Mouse (Mus musculus) liver, adult 10 weeks (tissue): ENCODE data around the gene Crebzf. TPM values are rescaled to one million over a fixed set of nuclear protein-coding genes. Genes with fewer than 3 reads are reported as not detected.

Source experiments
- polyA plus RNA-seq: library from polyadenylated mRNA; stranded (reverse); fragments of 350-450 nt; fragmentation: Illumina TruSeq; extraction: RNeasy Lipid Tissue Mini Kit (QIAGEN cat#74804); gene quantifications from one replicate; pipeline ENCODE4 v1.2.3, GENCODE M21; 2014; ENCODE audit warnings: low read depth, low replicate concordance

Gene Crebzf
- polyA plus RNA-seq: 68.7 TPM

DNA sequence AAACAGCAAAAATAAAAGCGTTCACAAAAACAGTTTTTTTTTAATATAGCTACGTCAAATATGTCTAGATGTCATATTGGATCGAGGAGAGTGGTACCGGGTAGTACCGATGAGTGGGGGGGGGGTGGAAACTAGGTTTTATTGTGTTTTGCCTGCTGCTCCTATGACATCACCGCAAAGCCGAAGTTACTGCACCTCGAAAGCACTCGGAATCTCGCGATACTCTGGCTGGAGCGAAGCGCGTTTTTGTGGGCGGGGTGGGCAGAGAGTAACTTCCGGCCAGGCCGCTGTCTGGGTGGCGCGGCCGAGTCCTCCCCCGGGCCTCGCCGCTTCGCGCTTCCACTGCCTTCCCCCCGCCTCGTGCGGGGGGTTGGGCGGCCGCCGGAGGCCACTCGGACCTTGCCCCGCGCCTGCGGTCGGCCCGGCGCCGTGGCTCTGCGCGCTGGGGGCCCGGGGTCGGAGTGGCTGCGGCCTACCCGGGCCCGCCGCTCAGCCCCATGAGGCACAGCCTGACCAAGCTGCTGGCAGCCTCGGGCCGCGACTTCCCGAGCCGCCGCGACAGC, at the start of gene Crebzf:
TSS of gene Crebzf (plus strand) at position 212 of the 563 bp plus-strand sequence.

DNA sequence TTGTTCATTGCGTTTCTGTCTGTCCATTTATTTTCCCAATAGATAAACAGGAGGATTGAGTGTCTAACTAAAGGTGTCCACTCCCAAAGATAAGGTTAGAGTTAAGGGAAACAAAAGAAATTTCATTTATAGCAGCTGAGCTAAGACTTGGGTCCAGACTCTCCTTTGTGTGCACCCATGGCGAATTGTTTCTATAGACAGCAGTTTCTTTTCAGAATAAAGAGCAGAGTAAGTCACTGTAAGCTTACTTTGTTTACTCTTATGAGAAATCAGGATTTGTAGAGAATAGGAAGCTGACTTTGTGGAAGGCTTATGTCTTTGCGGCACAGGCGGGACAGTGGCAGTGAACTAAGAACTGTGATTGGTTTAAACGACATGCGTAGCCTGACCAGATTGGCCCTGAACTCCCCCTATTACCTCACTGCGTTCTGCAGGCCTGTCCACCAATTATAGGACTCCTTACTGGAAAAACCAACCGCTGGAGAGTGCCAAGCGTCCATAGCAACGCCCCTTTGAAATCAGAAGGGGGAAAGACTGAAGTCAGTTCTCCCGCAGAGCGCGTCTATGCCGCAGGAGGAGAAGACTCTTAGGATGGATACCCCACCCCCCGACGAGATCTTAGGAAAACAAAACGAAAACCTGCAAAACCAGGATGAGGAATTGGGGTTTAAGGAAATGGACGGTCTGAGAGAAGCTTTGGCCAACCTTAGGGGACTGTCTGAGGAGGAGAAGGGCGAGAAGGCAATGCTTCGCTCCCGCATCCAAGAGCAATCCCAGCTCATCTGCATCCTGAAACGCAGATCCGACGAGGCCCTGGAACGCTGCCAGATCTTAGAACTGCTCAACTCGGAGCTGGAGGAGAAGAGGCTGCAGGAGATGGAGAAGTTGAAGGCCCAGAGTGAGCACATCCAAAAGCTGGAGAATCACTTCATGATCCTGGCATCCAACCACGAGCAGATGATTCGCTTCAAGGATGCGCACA, 16.2 kb upstream of the Crebzf start, which contains the start of gene Ccdc89:
TSS of gene Ccdc89 (plus strand) at position 558 of the 982 bp plus-strand sequence.

DNA sequence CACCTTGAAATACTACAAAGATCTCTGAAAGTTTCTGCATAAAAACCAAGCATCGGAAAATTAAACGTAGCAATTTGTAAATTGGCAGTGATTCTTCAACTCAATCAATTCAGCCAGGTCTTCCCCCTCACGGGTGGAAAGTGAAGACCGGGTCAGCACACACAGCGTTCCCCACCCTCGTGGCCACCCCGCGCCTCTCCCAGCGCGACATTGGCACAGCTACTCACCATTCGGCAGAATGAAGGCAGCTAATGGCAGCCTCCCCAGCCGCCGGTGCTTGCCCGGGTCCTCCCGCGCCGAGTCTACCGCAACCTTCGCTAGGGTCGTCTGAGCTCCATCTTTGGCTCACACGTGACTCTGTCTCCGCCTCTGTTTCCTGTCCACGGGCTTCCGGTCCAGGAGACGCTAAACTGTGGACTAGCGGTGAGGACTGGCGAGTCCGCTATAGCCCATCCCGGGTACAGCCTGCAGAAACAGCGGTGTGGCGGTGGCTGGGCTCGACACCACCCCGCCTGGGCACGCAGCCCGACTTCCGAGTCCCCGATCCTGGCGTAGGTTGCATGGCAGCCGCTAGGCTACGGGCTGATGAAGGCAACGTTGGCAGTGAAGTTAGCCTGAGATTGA, 14.4 kb downstream of the Crebzf start, which contains the start of gene Tmem126a:
TSS of gene Tmem126a (minus strand) at position 385 of the 624 bp plus-strand sequence.

DNA sequence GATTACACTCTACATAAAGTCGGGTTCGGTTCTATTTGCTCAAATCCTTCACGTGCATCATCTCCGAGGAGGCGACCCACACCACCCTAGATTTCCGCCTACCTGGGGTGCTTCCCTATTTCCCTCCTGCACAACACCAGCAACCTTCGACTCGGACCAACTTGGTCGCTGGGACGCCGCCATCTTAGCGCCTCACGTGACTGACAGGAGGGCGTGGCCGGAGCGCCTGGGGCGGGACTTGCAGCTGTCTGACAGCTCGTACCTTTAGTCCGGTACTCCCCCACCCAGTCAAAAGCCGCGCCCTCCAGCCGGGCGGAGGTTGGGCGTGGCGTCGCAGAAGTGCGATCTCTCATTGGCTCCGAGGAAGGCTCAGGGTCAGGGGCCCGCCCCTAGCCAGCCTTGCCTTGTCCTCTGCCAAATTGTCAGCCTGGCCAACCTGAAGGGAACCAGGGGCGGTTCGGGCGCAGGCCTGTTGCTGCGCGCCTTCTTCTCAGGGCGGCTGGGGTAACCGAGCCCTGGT, 33.3 kb downstream of the Crebzf start, which contains the start of gene Tmem126b:
TSS of gene Tmem126b (minus strand) at position 209 of the 520 bp plus-strand sequence.

DNA sequence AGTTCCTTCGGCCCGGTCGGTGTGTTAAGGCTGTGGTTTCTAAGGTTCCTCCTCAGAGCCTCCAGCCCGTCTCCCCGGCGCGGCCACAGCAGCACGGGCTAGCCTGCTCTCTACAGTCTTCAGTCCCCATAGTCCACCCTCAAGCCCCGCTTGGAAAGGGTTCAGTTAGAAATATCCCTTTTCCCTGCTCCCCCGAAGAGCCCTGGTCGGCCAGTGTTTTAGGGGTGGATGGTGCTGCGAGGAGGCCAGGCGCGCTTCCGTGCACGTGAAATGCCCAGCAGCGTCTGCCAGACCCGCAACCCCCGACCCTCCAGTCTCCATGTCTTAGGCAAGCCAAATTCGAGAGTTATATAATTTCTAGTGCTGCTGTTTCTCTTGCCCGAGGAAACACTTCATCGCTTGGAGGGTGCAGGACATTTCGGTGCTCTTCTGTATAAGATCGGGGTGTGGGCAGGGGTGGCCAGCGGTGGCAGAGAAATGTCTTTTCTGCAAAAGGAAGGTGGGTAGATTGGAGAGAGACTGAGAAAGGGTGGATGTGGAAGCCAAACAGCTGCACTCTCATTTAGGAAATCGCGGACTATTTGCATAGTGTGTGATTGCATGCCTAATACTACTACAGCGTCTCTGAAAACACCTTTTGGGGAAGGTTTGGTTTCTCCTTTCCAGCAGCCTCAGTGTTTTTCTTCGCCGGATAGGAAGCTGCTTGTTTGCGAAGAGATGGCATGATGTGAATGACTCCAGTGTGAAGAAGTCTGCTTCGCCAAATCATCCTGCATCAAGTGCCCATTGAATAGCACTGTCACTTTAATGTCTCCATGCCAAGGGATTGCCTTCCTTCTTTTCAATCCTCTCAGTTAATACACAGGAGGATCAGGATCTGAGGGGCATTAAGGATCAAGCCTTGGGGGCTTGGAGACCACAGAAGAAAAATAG, 34.0 kb downstream of the Crebzf start, which contains the start of gene Dlg2:
TSS of gene Dlg2 (plus strand) at position 360 of the 933 bp plus-strand sequence.

Other genes starting within 250 kb of the Crebzf start
- not detected for gene Ccdc83, start 177.0 kb upstream of the Crebzf start, polyA plus RNA-seq
- gene Sytl2, start 140.5 kb upstream of the Crebzf start, polyA plus RNA-seq: 1.0 TPM
- gene Ccdc89, start 16.2 kb upstream of the Crebzf start, polyA plus RNA-seq: not detected
- gene Tmem126a, start 14.5 kb downstream of the Crebzf start, polyA plus RNA-seq: 146 TPM
- gene Tmem126b, start 33.3 kb downstream of the Crebzf start, polyA plus RNA-seq: 34.9 TPM
- 1.7 TPM for gene Dlg2, start 33.9 kb downstream of the Crebzf start, polyA plus RNA-seq